Mouse (Mus musculus): ENCODE data around the gene Pitx2. TPM values are rescaled to one million over a fixed set of nuclear protein-coding genes. Genes with fewer than 3 reads are reported as not detected.

Gene Pitx2
- polyA plus RNA-seq, 1 experiment from 2014 or later = 0.20 TPM

DNA sequence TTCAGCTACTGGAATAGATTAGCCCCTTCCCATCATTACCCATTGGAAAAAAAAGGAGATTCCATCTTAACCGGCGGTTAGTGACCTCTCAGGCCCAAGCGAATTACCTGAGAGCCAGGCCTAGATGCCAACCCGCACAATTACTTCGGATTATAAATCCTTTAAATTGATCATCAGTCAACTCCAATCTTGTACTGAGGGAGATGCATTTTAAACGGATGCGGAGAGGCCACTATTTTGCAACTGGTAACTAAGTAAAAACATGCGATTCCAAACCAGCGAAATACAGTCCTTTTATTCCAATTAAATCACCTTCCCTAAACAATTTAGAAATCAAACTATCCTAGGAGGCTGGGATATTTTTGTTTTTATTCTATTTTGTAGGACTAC lies 818 bp downstream of the Pitx2 start:
- ATAC-seq (no peak), DNase-seq (no peak)
- 3% methylated on average over 9 of the region's 9 CpGs for WGBS (ENCODE audit: insufficient replicate concordance)
- H3K36me3 ChIP-seq (replicated peaks; ENCODE audit: insufficient read depth, low read length) = no peaks in the 10 kb centered on the region
- peaks cover 94% of the 10 kb centered on the region for H3K27me3 ChIP-seq (ENCODE audit: insufficient read depth, low read length)
- H3K4me2 ChIP-seq (ENCODE audit: low read depth, low read length) = no peak overlapping the region
- H3K27ac ChIP-seq (ENCODE audit: low read depth) = no peak overlapping the region
- no peak overlapping the region for H3K4me3 ChIP-seq (ENCODE audit: low read depth, low read length)
- 0 out of 2 replicates have a peak, but pooled peaks cover 6% of the 10 kb centered on the region for H3K4me1 ChIP-seq (ENCODE audit: insufficient read depth)
- TF ChIP-seq CTCF (IDR thresholded peaks at IDR 0.05; ENCODE audit: low read depth) = no peak
- TF ChIP-seq EP300 (IDR thresholded peaks at IDR 0.05; ENCODE audit: low read depth) = no peak
- no peak overlapping the region for H3K9ac ChIP-seq (replicated peaks)
- no peaks in the 10 kb centered on the region for H3K9me3 ChIP-seq (ENCODE audit: low read length)

DNA sequence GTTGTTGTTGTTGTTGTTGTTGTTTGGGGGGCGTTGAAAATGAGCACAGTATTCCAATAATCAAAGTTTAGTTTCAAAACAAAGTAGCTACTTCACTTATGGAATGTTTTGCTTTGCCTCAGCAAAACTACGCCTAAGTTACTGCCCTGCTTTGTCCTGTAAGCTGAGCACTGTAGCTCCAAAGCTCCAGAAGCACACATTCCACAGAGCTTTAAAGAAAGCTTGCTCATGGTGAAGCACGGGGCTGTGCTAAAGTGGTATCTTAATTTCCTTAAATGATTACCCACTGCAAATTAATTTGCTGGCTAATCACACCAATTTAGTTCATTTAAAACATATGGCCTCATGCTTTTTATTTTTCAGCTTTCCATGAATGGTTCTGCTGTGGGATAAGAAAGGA lies 1.5 kb downstream of the Pitx2 start:
- no peak overlapping the region for H3K9ac ChIP-seq (replicated peaks)
- peaks cover 95% of the 10 kb centered on the region for H3K27me3 ChIP-seq (ENCODE audit: insufficient read depth, low read length)
- 0 out of 2 replicates have a peak, but pooled peaks cover 6% of the 10 kb centered on the region for H3K4me1 ChIP-seq (ENCODE audit: insufficient read depth)
- TF ChIP-seq EP300 (IDR thresholded peaks at IDR 0.05; ENCODE audit: low read depth) = no peak
- no peak for TF ChIP-seq CTCF (IDR thresholded peaks at IDR 0.05; ENCODE audit: low read depth)
- no peak overlapping the region for H3K4me2 ChIP-seq (ENCODE audit: low read depth, low read length)
- no peak for ATAC-seq
- no peak overlapping the region for H3K27ac ChIP-seq (ENCODE audit: low read depth)
- WGBS (ENCODE audit: insufficient replicate concordance) = 3% methylated on average over 3 of the region's 3 CpGs
- DNase-seq = no peak
- H3K9me3 ChIP-seq (ENCODE audit: low read length) = no peaks in the 10 kb centered on the region
- H3K4me3 ChIP-seq (ENCODE audit: low read depth, low read length) = no peak overlapping the region
- H3K36me3 ChIP-seq (replicated peaks; ENCODE audit: insufficient read depth, low read length) = no peaks in the 10 kb centered on the region

DNA sequence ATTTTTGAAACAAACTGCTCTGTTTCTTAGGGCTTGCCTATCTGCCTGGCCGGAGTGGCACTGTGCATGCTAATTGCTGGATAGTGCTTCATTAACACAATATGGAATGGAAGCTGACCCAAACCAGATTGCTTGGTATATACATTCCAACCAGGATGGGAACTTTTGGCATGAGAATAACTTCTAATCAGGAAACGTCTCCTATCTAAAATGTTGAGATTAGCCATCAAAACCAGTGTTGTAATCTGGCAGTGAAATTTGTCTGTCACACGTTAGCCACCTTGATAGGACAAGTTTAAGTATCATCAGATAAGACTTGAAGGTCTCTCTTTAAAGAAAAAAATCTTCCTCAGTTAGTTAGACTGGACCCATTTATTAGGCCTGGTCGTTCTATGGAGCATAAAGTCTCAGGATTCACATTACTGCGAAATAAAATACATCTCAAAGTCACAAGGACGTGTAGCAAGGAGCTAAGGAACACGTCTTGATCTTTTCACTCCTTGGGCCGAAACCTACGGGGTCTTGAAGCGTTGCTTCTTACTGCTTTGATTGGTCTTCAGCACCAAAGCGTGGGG lies 2.1 kb downstream of the Pitx2 start:
- Histone ChIP-seq H3K9me3 (ENCODE audit: low read length) (no peaks in the 10 kb centered on the region), H3K4me2 (ENCODE audit: low read depth, low read length) (no peak overlapping the region), H3K27ac (ENCODE audit: low read depth) (no peak overlapping the region), H3K27me3 (ENCODE audit: insufficient read depth, low read length) (peaks cover 93% of the 10 kb centered on the region), H3K9ac (replicated peaks) (no peak overlapping the region), H3K36me3 (replicated peaks; ENCODE audit: insufficient read depth, low read length) (no peaks in the 10 kb centered on the region), H3K4me3 (ENCODE audit: low read depth, low read length) (no peak overlapping the region), H3K4me1 (ENCODE audit: insufficient read depth) (0 out of 2 replicates have a peak, but pooled peaks cover 6% of the 10 kb centered on the region)
- no peak for TF ChIP-seq CTCF (IDR thresholded peaks at IDR 0.05; ENCODE audit: low read depth)
- TF ChIP-seq EP300 (IDR thresholded peaks at IDR 0.05; ENCODE audit: low read depth) = no peak
- DNase-seq = no peak
- no peak for ATAC-seq
- WGBS (ENCODE audit: insufficient replicate concordance) = 8% methylated on average over 11 of the region's 11 CpGs

DNA sequence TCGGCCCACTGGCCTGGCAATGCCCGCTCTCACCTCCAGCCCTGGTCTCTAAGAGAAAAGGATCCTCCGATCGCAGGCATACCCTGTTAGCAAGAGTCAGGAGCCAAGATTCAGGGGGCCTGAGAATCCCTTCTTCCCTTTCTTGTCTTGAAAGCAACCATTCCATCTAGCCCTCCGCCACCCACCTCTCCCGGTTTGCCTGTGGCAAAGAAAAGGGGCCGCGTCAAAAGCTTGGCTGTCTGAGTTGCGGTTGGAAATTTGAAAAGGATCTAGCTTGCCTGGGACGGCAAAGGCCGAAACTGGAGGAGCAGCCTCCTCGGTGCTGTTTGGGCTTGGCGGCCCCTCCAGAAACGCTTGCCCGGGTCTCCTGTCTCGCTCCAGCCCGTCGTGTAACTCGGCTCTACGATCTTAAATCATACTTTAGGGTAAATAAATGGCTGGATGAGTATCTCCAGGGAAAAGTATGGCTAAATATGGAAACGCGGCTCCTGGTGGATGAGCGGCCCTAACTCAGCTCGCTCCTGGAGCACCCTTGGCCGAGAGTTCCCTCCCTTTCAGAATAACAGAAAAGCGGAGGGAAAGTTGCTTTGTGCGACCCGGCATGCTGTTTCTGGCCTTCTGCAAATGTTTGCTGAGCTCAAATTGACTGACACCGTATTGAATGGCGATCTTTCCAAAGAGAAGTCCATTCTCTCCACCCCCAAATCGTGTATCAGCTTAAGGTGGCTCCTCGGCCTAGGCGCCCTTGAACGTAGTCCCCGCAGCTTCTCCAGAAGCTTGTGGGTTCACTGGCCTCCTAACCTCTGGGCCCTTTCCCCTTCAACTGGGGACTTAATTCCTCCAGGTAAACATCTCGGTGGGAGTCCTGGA lies 3.4 kb downstream of the Pitx2 start:
- Histone ChIP-seq H3K4me1 (ENCODE audit: insufficient read depth) (0 out of 2 replicates have a peak, but pooled peaks cover 6% of the 10 kb centered on the region), H3K27me3 (ENCODE audit: insufficient read depth, low read length) (peaks cover 93% of the 10 kb centered on the region), H3K9ac (replicated peaks) (no peak overlapping the region), H3K9me3 (ENCODE audit: low read length) (no peaks in the 10 kb centered on the region), H3K27ac (ENCODE audit: low read depth) (no peak overlapping the region), H3K4me2 (ENCODE audit: low read depth, low read length) (no peak overlapping the region), H3K4me3 (ENCODE audit: low read depth, low read length) (no peak overlapping the region), H3K36me3 (replicated peaks; ENCODE audit: insufficient read depth, low read length) (no peaks in the 10 kb centered on the region)
- WGBS (ENCODE audit: insufficient replicate concordance) = 4% methylated on average over 36 of the region's 36 CpGs
- no peak for TF ChIP-seq CTCF (IDR thresholded peaks at IDR 0.05; ENCODE audit: low read depth)
- no peak for TF ChIP-seq EP300 (IDR thresholded peaks at IDR 0.05; ENCODE audit: low read depth)
- DNase-seq (no peak), ATAC-seq (no peak)

DNA sequence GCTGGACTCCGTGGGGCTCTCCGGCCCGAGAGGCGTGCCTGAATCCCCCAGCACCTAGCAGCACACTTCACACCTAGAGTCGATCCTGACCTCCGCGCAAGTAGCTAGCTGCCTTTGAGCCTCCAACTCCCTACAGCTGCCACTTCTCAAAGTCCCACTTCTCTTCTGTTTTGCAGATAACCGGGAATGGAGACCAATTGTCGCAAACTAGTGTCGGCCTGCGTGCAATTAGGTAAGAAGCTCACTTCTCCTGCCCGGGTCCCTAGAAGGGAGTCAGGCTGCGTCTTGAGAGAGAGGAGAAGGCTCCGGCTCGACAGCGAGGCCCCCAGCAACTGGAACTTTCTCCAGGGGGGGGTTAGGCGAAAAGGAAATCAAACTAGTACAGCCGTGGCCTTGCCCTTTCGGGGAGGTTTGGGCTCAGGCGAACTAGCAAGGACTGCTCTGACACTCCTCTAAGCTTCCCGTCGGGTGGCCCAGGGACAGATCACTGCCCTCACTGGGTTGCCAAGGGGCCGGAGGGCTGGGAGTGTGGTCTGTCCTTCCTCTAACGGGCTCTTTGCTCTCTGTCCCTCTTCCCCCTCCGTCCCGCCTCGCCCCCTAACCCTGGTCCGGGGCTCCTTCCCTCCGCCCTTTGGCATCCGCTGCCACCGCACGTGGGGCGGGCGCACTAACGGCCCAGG lies 4.2 kb downstream of the Pitx2 start:
- no peak for TF ChIP-seq CTCF (IDR thresholded peaks at IDR 0.05; ENCODE audit: low read depth)
- no peak for TF ChIP-seq EP300 (IDR thresholded peaks at IDR 0.05; ENCODE audit: low read depth)
- 2% methylated on average over 35 of the region's 35 CpGs for WGBS (ENCODE audit: insufficient replicate concordance)
- Histone ChIP-seq H3K27me3 (ENCODE audit: insufficient read depth, low read length) (peaks cover 95% of the 10 kb centered on the region), H3K4me3 (ENCODE audit: low read depth, low read length) (peak overlapping the region; percentile 40), H3K9me3 (ENCODE audit: low read length) (no peaks in the 10 kb centered on the region), H3K4me1 (ENCODE audit: insufficient read depth) (0 out of 2 replicates have a peak, but pooled peaks cover 6% of the 10 kb centered on the region), H3K9ac (replicated peaks) (no peak overlapping the region), H3K36me3 (replicated peaks; ENCODE audit: insufficient read depth, low read length) (no peaks in the 10 kb centered on the region), H3K27ac (ENCODE audit: low read depth) (no peak overlapping the region), H3K4me2 (ENCODE audit: low read depth, low read length) (peak overlapping the region; percentile 70)
- no peak for DNase-seq
- peak; percentile 15; the same call in 1 of the 2 replicates for ATAC-seq

All from liver, postnatal 0 days (tissue).